Mouse (Mus musculus): ENCODE data around the gene Klhl36. TPM values are rescaled to one million over a fixed set of nuclear protein-coding genes. Genes with fewer than 3 reads are reported as not detected.
A peak's percentile ranks its signal among the peaks of the same experiment; 100 is the strongest.

Gene Klhl36
- polyA plus RNA-seq (2014; fragmentation: Nextera tagmentation; extraction: Ambion mirVana) = 12.9 and 14.0 TPM in 2 replicates

DNA sequence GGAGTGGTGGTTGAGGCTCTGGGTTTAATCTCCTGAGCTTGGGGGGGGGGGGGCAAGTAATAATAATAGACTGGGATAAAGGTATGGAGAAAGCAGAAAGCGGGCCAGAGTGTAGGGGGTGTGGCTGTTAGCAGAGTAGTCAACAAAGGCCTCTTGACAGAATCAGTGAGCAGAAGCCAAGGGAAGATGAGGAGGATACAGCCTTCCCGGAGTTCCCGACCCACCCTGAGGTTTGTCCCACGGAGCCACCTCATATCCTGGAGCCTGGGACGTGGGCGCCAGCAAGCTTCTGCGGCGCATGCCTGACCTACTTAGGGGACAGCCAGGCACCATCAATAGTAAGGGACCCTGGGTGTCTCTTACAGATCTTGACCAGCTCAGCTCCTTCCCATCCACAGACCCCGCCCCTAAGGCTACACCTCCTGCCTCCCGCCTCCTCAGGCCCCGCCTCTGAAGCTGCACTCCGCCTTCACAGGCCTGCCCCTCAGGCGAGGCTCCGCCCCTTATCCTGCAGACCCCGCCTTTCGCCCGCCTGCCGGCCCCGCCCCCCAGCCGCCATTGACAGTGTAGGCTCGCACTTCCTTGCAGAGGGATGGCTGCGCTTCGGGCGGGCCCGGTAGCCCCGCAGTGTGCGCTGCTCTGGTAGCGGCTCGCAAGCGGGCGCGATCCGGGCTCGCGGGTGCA is at the start of gene Klhl36:
Gene Klhl36, plus strand, starts transcription at position 561 of the 684 bp plus-strand sequence.
- H3K9ac ChIP-seq (ENCODE audit: low read length) = peak within 1 kb of the TSS; percentile 73
- WGBS = under 1% methylated on average over 34 of the region's 35 CpGs
- DNase-seq (ENCODE audit: low spot score) (peak; percentile 100), ATAC-seq (replicated peaks; ENCODE audit: low FRiP score, low TSS enrichment, low read depth) (peak; percentile 98)
- H3K36me3 ChIP-seq (ENCODE audit: control insufficient read depth, insufficient read depth, low read length) = peaks cover 7% of the 10 kb centered on the region; the same call in 1 of the 2 replicates
- H3K27me3 ChIP-seq (replicated peaks; ENCODE audit: control insufficient read depth, insufficient read depth, low read length) = no peaks in the 10 kb centered on the region
- peak within 1 kb of the TSS; percentile 64; the same call in 1 of the 2 replicates for H3K27ac ChIP-seq (ENCODE audit: low read depth)
- H3K4me2 ChIP-seq (ENCODE audit: low read length) = peak within 1 kb of the TSS; percentile 93
- peak within 1 kb of the TSS; percentile 74 for H3K4me3 ChIP-seq (ENCODE audit: low read depth, low read length)
- no peaks in the 10 kb centered on the region for H3K9me3 ChIP-seq (ENCODE audit: control insufficient read depth, low read length)
- peaks cover 9% of the 10 kb centered on the region for H3K4me1 ChIP-seq (replicated peaks; ENCODE audit: control insufficient read depth, insufficient read depth, low read length)

- DNase-seq (ENCODE audit: low spot score) (peak; percentile 75), ATAC-seq (replicated peaks; ENCODE audit: low FRiP score, low TSS enrichment, low read depth) (peak; percentile 75)
- Histone ChIP-seq H3K9ac (ENCODE audit: low read length) (no peak overlapping the region), H3K9me3 (ENCODE audit: control insufficient read depth, low read length) (no peaks in the 10 kb centered on the region), H3K27ac (ENCODE audit: low read depth) (peak overlapping the region; percentile 89), H3K36me3 (ENCODE audit: control insufficient read depth, insufficient read depth, low read length) (peaks cover 13% of the 10 kb centered on the region), H3K4me3 (ENCODE audit: low read depth, low read length) (no peak overlapping the region), H3K27me3 (replicated peaks; ENCODE audit: control insufficient read depth, insufficient read depth, low read length) (no peaks in the 10 kb centered on the region), H3K4me2 (ENCODE audit: low read length) (no peak overlapping the region), H3K4me1 (replicated peaks; ENCODE audit: control insufficient read depth, insufficient read depth, low read length) (peaks cover 33% of the 10 kb centered on the region)
- 56% methylated on average over 12 of the region's 12 CpGs for WGBS
These were observed 49.2 kb upstream of the Klhl36 start for GRCm38 (mm10) chr8:119812650-119813431.

DNA sequence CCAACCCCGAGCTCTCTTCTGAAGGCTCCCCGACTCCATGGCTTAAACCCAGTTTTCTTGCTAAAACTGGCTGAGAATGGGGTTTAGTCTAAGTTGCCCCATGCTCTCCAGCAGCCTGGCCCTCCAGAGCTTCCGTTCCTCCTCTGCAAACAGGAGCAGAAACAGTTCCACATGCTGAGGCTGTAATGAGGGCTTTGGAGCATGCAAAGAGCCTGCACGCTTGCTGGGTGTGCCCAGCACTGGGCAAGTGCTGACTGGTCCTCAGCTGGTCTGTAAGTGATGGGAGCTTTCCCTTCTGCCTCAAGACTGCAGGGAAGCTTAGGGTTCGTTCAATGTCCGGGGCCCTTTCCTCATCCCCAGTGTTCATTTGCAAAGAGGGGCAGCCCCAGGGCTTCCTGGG is 45.8 kb upstream of the Klhl36 start:
- no peak overlapping the region for H3K4me2 ChIP-seq (ENCODE audit: low read length)
- H3K27me3 ChIP-seq (replicated peaks; ENCODE audit: control insufficient read depth, insufficient read depth, low read length) = no peaks in the 10 kb centered on the region
- DNase-seq (ENCODE audit: low spot score) = no peak
- no peaks in the 10 kb centered on the region for H3K9me3 ChIP-seq (ENCODE audit: control insufficient read depth, low read length)
- H3K36me3 ChIP-seq (ENCODE audit: control insufficient read depth, insufficient read depth, low read length) = peaks cover 16% of the 10 kb centered on the region; the same call in 1 of the 2 replicates
- H3K9ac ChIP-seq (ENCODE audit: low read length) = no peak overlapping the region
- H3K4me1 ChIP-seq (replicated peaks; ENCODE audit: control insufficient read depth, insufficient read depth, low read length) = peaks cover 33% of the 10 kb centered on the region
- WGBS = 84% methylated on average over 6 of the region's 6 CpGs
- no peak overlapping the region for H3K4me3 ChIP-seq (ENCODE audit: low read depth, low read length)
- H3K27ac ChIP-seq (ENCODE audit: low read depth) = no peak overlapping the region
- ATAC-seq (replicated peaks; ENCODE audit: low FRiP score, low TSS enrichment, low read depth) = no peak

GRCm38 (mm10) chr8:119817446-119817845 is 44.6 kb upstream of the Klhl36 start:
- Histone ChIP-seq H3K36me3 (ENCODE audit: control insufficient read depth, insufficient read depth, low read length) (peaks cover 22% of the 10 kb centered on the region; the same call in 1 of the 2 replicates), H3K9ac (ENCODE audit: low read length) (no peak overlapping the region), H3K9me3 (ENCODE audit: control insufficient read depth, low read length) (no peaks in the 10 kb centered on the region), H3K27me3 (replicated peaks; ENCODE audit: control insufficient read depth, insufficient read depth, low read length) (no peaks in the 10 kb centered on the region), H3K4me2 (ENCODE audit: low read length) (no peak overlapping the region), H3K27ac (ENCODE audit: low read depth) (no peak overlapping the region), H3K4me3 (ENCODE audit: low read depth, low read length) (no peak overlapping the region), H3K4me1 (replicated peaks; ENCODE audit: control insufficient read depth, insufficient read depth, low read length) (peaks cover 21% of the 10 kb centered on the region)
- DNase-seq (ENCODE audit: low spot score) (no peak), ATAC-seq (replicated peaks; ENCODE audit: low FRiP score, low TSS enrichment, low read depth) (no peak)
- 38% methylated on average over 12 of the region's 12 CpGs for WGBS

DNA sequence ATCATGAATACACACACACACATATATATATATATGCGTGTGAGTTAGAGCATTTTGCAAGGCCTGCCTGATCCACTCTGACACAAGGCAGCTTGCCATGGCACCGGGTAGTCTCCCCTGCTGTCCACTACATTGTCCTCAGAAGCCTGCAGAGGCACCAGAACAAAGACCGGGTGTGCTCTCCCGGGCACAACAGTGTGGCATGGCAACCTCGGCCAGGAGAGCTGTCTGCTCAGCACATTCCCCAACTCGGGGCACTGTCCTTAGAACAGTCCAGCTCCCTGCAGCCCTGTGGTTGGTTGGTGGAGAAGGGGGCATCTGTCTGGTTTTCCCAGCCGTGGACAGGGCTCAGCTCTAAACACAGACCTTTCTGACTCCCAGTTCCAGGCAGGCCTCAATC is 42.8 kb upstream of the Klhl36 start:
- H3K36me3 ChIP-seq (ENCODE audit: control insufficient read depth, insufficient read depth, low read length) = peaks cover 28% of the 10 kb centered on the region
- H3K27ac ChIP-seq (ENCODE audit: low read depth) = no peak overlapping the region
- H3K4me3 ChIP-seq (ENCODE audit: low read depth, low read length) = no peak overlapping the region
- no peak overlapping the region for H3K4me2 ChIP-seq (ENCODE audit: low read length)
- no peaks in the 10 kb centered on the region for H3K27me3 ChIP-seq (replicated peaks; ENCODE audit: control insufficient read depth, insufficient read depth, low read length)
- WGBS = 84% methylated on average over 7 of the region's 7 CpGs
- no peak for ATAC-seq (replicated peaks; ENCODE audit: low FRiP score, low TSS enrichment, low read depth)
- no peak overlapping the region for H3K9ac ChIP-seq (ENCODE audit: low read length)
- DNase-seq (ENCODE audit: low spot score) = no peak
- H3K4me1 ChIP-seq (replicated peaks; ENCODE audit: control insufficient read depth, insufficient read depth, low read length) = peaks cover 4% of the 10 kb centered on the region
- no peaks in the 10 kb centered on the region for H3K9me3 ChIP-seq (ENCODE audit: control insufficient read depth, low read length)

- H3K4me2 ChIP-seq (ENCODE audit: low read length) = no peak overlapping the region
- no peaks in the 10 kb centered on the region for H3K9me3 ChIP-seq (ENCODE audit: control insufficient read depth, low read length)
- 93% methylated on average over 8 of the region's 8 CpGs for WGBS
- no peaks in the 10 kb centered on the region for H3K27me3 ChIP-seq (replicated peaks; ENCODE audit: control insufficient read depth, insufficient read depth, low read length)
- no peak overlapping the region for H3K4me3 ChIP-seq (ENCODE audit: low read depth, low read length)
- no peak overlapping the region for H3K27ac ChIP-seq (ENCODE audit: low read depth)
- DNase-seq (ENCODE audit: low spot score) = no peak
- H3K4me1 ChIP-seq (replicated peaks; ENCODE audit: control insufficient read depth, insufficient read depth, low read length) = no peaks in the 10 kb centered on the region; the same call in 1 of the 2 replicates
- no peak for ATAC-seq (replicated peaks; ENCODE audit: low FRiP score, low TSS enrichment, low read depth)
- H3K36me3 ChIP-seq (ENCODE audit: control insufficient read depth, insufficient read depth, low read length) = peaks cover 28% of the 10 kb centered on the region
- H3K9ac ChIP-seq (ENCODE audit: low read length) = no peak overlapping the region
These were observed 42.1 kb upstream of the Klhl36 start for GRCm38 (mm10) chr8:119819976-119820375.

DNA sequence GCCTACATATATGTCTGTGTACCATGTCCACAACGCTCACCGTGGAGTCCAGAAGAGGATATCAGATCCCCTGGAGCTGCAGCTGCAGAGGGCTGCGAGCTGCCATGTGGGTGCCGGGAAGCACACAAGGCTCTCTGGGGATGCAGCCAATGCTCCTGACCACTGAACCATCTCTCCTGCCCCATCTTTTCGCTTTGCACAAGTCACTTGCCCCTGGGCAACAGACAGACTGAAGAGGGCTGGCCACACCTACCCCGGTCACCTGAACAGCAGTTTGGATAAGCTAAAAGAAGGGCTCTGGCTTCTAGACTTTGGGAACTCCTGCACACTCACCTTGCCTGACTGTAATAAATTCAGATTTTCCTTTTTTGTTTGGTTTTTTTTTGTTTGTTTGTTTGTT is 40.4 kb upstream of the Klhl36 start:
- 95% methylated on average over 6 of the region's 6 CpGs for WGBS
- no peak overlapping the region for H3K27ac ChIP-seq (ENCODE audit: low read depth)
- no peak overlapping the region for H3K4me3 ChIP-seq (ENCODE audit: low read depth, low read length)
- H3K4me2 ChIP-seq (ENCODE audit: low read length) = no peak overlapping the region
- H3K9me3 ChIP-seq (ENCODE audit: control insufficient read depth, low read length) = no peaks in the 10 kb centered on the region
- ATAC-seq (replicated peaks; ENCODE audit: low FRiP score, low TSS enrichment, low read depth) = no peak
- peaks cover 5% of the 10 kb centered on the region; the same call in 1 of the 2 replicates for H3K4me1 ChIP-seq (replicated peaks; ENCODE audit: control insufficient read depth, insufficient read depth, low read length)
- no peak overlapping the region for H3K9ac ChIP-seq (ENCODE audit: low read length)
- peaks cover 28% of the 10 kb centered on the region for H3K36me3 ChIP-seq (ENCODE audit: control insufficient read depth, insufficient read depth, low read length)
- no peaks in the 10 kb centered on the region for H3K27me3 ChIP-seq (replicated peaks; ENCODE audit: control insufficient read depth, insufficient read depth, low read length)
- DNase-seq (ENCODE audit: low spot score) = no peak

DNA sequence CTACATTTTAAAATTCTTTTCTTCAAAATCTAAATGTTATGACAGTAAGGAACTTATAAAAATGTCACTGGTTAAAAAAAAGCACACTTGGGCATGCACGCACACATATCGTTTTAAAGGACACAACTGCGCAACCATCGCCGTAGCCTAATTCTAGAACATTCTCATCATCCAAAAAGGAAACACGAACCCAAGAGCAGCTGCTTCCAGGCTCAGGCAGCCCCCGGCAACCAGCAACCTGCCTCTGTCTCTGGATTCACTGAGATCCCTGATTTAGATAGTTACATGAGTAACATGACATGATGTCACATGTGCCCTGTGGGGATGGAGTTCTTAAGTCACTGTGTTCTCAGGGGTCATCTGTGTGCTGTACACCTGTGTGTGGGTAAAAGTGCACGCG is 38.8 kb upstream of the Klhl36 start:
- 94% methylated on average over 9 of the region's 9 CpGs for WGBS
- DNase-seq (ENCODE audit: low spot score) = no peak
- ATAC-seq (replicated peaks; ENCODE audit: low FRiP score, low TSS enrichment, low read depth) = no peak
- no peak overlapping the region for H3K4me2 ChIP-seq (ENCODE audit: low read length)
- H3K9ac ChIP-seq (ENCODE audit: low read length) = no peak overlapping the region
- peaks cover 20% of the 10 kb centered on the region for H3K4me1 ChIP-seq (replicated peaks; ENCODE audit: control insufficient read depth, insufficient read depth, low read length)
- H3K9me3 ChIP-seq (ENCODE audit: control insufficient read depth, low read length) = no peaks in the 10 kb centered on the region
- H3K4me3 ChIP-seq (ENCODE audit: low read depth, low read length) = no peak overlapping the region
- peaks cover 28% of the 10 kb centered on the region for H3K36me3 ChIP-seq (ENCODE audit: control insufficient read depth, insufficient read depth, low read length)
- H3K27ac ChIP-seq (ENCODE audit: low read depth) = no peak overlapping the region
- H3K27me3 ChIP-seq (replicated peaks; ENCODE audit: control insufficient read depth, insufficient read depth, low read length) = no peaks in the 10 kb centered on the region

Data from intestine, embryonic 14.5 days (tissue).